Mouse (Mus musculus) kidney, postnatal 14 days (tissue): ENCODE measurements around the gene Nprl3.

Experiments used
- DNase-seq: peaks from one replicate; pipeline ENCODE4 v3.0.0; 2022; ENCODE audit warnings: mixed read lengths

The Nprl3 gene

DNA sequence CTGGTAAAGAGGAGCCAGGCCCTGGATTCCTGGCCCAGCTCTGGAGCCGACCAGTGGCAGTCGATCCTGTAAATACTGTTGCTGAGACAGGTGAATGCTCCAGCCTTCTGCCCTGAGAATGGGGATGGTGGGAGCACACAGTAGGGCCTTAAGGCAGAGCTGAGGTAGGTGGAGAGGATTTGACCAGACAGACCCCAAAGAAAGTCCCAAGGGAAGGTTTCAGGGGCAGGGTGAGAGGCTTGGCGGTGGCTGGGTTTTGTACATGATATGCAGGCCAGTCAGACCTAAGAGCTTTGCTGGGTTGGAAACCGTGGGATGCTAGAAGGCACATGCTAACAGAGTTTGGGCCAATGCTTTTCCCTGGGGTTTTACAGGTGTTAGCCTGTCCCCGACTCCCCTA, 72.9 kb downstream of the Nprl3 start:
- DNase-seq, result no peak

DNA sequence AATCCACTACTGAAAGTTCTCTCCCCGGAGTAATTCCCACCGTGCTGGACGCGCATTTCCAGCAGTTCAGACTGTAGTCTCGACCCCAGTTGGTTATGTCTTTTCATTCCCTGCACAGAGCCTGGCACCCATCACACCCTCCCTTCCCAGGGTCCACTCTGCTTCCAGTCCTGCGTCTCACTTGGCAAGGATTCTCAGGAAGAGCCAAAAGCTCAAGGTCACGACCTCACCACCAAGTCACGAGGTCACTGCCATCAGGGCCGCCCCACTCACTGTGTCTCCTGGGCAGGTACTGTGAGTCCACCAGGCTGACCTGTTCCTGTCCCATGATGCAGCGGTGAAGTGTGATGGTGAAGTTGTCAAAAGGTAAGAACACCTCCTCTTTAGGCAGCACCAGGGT, 73.4 kb downstream of the Nprl3 start:
- no peak for DNase-seq

DNA sequence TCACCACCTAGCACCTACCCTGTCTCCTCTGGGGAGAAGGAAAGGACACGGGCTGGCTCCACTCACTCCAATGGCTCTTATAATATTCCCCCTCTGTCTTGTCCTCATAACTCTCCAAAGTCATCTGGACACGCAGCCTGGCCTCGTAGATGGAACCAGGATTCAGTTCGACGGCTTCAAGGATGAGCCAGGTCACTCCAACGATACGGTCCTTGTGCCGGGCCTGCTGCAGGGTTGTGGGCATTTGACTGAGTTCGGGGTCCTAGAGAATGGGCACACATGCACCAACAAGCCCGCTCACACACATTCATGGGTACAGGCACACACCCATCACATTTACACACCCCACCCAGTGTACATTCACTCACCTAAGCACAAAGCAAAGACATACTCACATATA, 74.4 kb downstream of the Nprl3 start:
- no peak for DNase-seq

DNA sequence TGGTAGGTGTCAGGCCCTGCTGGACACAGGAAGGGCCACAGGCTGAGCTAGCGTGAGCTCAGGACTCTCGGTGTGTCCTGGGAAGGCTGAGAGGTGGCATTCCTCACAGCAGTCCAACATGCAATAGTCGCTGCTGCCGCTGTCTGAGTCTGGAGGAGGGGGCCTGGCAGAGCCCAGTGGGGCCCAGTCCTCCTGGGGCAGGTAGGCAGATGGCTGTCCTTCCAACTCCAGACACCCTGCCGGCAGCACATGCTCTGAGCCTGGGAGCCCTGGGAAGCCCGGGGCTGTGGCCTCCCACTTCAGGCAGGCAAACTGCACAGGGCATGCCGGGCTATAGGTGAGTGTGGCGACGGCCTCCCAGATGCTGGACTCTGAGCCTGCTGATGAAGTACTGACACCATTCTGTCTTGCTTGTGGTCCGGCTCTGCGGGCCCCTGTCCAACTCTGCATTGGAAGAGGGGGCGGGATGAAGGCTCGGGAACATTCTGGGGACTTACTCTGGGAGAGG, 76.8 kb downstream of the Nprl3 start:
- DNase-seq, result no peak

DNA sequence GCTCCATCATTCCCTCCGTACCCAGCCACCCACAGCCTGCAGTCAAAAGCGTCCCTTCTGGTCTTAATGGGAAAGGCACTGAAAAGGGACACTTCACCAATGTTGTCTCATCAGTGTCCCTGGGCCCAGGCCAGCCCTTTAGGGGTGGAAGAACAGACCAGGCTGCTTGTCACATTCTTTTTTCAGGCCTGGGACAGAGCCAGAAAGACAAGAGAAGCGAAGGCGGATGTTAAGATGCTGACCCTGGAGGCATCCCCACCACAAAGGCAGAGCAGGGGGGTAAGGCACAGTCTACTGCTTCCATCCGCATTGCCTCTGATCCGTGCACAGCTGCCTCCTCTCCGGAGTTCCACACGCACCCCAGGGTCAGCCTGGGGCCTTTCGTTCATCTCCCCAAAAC, 77.4 kb downstream of the Nprl3 start:
- DNase-seq, result peak; percentile 64

DNA sequence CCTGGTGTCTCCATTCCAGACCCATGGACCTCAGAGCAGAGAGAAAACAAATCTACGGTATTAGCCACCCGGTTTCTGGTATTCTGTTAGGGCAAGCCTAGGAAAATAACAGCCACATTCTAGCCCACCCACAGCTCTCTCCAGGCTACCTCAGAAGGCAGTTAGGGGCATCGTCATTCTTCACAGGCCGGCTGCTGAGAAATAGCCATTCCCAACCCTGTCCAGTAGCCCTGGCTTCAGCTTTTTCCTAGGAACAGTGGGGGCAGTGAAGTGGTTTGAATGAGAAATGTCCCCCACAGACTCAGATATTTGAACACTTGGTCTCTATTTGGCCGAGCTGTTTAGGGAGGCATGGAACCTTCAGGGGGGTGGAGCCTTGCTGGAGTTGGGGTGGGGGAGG, 78.1 kb downstream of the Nprl3 start:
- no peak for DNase-seq

DNA sequence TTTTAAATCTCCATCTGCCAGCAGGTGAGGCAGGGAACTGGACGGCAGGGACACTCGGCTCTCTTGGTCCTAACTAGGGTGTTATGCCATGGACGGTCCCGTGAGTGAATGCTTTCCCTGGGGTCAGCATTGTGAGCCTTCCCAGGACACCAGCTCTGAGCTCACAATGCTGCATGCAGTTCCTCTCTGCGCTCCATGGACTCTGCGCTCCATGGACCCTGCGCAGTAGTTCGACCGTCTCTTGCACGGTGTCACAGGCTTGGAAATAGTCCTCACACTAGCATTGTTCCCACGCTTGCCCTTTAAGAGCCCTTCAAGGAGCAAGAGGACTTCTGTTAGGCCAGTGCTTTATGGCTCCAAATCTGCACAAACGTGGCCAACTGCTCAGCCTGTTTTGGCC, 78.6 kb downstream of the Nprl3 start:
- no peak for DNase-seq

DNA sequence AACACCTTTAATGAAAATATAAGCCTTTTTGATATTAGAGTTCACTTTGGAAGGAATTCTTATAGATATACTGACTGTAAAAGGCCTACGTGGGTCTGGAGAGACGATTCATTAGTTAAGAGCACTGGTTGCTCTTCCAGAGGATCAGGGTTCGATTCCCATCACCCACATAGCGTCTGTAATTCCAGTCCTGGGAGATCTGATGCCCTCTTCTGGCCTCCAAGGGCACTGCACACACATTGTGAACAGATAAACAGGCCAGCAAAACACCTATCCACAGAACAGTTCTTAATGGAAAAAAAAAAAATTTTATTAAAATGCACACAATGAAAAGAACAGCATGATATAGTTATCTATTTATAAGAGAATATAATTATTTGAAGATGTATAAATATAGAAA, 80.3 kb downstream of the Nprl3 start:
- no peak for DNase-seq

DNA sequence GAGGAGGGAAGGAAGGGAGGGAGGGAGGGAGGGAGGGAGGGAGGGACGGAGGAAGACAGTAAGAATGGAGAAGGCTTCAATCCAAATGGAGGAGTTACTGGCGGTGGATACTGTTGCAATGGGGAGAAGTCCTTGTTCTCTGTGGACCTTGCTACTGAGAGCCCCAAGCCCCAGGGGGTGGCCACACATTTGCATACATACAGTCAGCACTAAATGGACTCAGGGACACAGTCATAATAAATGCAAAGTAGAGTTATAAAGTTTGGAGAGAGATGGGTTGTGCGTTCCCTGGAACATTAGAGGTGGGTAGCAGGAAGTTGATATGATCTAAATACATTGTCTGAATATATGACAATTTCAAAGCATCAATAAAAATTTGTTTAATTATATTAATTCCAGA, 81.5 kb downstream of the Nprl3 start:
- DNase-seq, result no peak

DNA sequence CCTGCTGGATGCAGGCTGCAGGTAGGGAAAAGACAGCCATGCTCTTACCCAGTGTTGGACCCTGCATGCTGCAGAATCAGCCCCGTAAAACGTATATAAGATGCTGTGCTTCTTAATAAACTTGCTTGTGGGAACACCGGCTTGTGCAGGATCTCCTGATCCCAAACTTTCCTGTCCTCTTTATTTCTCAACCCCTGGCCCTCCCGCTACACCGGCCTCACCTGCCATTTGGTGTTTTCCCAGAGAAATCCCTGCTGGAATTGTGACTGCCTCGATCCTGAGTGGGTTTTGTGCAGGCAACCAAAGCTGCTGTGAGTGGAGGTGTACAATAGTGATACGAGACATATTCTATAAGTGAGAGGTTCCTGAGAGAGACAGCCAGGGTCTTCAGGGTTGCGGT, 83.0 kb downstream of the Nprl3 start:
- DNase-seq, result no peak

DNA sequence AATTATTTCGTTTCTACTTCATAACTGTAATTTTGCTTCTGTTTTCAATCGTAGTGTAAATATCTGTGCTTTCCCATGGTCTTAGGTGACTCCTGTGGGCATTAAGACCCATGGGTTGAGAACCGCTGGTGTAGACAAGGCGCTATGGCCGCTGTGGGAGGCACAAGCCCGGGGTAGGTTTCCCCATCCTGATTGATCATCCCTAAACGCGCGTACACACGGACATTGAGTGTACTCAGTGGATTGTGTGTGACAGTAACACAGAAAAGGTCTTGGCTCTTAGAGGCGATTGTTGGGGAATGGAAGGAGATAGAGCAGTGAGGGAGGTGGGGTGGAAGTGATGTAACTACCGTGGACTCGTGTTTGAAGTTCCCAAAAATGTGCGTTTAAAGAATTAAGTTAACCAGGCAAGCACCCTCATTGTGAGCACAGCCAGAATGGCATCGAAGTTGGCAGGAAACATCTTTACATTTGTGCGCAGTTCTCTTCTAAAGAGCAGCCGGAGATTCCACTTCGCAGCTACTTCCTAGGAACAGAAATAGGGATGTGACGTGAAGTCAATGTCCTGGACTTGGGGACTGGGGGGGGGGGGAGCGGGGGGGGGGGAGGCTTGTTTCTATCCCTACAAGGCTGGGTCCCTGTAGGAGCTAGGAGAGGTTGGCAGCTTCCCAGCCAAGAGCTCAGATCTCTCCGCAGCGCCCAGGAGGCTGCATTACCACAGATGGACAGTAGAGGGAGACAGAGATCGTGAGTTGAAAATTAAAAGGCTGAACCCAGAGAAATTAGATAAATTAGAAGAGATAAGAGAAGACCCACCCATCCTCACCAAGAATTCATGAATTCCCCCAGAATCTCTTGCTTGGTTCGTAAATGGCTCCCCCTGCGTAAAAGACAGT, 85.3 kb downstream of the Nprl3 start:
- peak; percentile 88 for DNase-seq

DNA sequence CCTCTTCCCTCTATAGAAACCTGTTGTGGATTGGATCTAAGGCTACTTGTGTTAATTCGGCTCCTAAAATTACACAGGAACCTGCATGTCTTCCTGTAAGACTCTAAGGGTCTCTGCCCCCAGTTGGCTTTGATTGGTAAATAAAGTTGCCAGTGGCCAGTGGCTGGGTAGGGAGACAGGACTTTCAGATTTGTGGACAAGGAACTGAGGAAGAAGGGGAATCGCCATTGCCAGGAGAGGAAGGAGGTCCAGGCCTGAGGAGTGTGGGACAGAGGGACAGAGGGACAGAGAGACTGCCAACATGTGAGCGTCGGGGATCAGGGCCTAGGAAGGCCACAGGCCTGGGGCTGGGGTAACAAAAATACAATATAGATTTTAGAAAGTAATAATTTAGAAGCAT, 86.3 kb downstream of the Nprl3 start:
- no peak for DNase-seq

DNA sequence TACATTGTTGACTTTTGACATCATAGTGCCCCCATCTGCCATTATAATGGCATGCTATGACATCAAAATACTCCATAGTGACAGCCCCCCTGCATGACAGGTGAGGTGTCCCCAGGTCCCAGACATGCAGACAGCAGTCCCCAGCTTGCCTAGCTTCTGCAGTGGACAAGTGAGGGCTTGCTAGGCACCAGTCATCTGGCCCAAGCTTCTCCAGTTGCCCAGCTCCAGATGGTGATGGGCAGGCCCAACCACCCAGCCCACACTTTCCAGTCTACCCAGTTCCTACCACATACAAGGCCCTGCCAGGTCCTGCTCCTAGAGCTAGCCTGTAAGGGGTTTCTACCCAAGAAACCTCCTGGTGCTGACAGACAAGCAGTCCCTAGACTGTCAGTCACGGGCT, 89.0 kb downstream of the Nprl3 start:
- DNase-seq, result no peak
